Mouse (Mus musculus): ENCODE measurements around the gene Ptpro. TPM values are rescaled to one million over a fixed set of nuclear protein-coding genes. Genes with fewer than 3 reads are reported as not detected.

Ptpro gene
- polyA plus RNA-seq, 1 experiment, result 8.9 TPM

GRCm38 (mm10) chr6:137286376-137286775, 34.3 kb downstream of the Ptpro start:
- Histone ChIP-seq H3K4me1 (ENCODE audit: control insufficient read depth, insufficient read depth, low read length) (no peaks in the 10 kb centered on the region; the same call in 1 of the 2 replicates), H3K4me3 (ENCODE audit: insufficient read depth, low read length) (no peak overlapping the region), H3K27ac (ENCODE audit: insufficient read depth, low read length) (no peak overlapping the region)
- TF ChIP-seq CTCF (IDR thresholded peaks at IDR 0.05; ENCODE audit: extremely low read depth, insufficient read depth, low read length) (no peak), POLR2A (IDR thresholded peaks at IDR 0.05; ENCODE audit: extremely low read depth, insufficient read depth, low read length) (no peak)

GRCm38 (mm10) chr6:137287788-137288187, 35.7 kb downstream of the Ptpro start:
- Histone ChIP-seq H3K4me3 (ENCODE audit: insufficient read depth, low read length) (no peak overlapping the region), H3K27ac (ENCODE audit: insufficient read depth, low read length) (no peak overlapping the region)
- TF ChIP-seq POLR2A (IDR thresholded peaks at IDR 0.05; ENCODE audit: extremely low read depth, insufficient read depth, low read length) (no peak), CTCF (IDR thresholded peaks at IDR 0.05; ENCODE audit: extremely low read depth, insufficient read depth, low read length) (no peak)

GRCm38 (mm10) chr6:137288264-137288663, 36.1 kb downstream of the Ptpro start:
- TF ChIP-seq POLR2A (IDR thresholded peaks at IDR 0.05; ENCODE audit: extremely low read depth, insufficient read depth, low read length) (no peak), CTCF (IDR thresholded peaks at IDR 0.05; ENCODE audit: extremely low read depth, insufficient read depth, low read length) (no peak)

More at GRCm38 (mm10) chr6:137287788-137288187, 35.7 kb downstream of the Ptpro start:
- H3K4me1 ChIP-seq (ENCODE audit: control insufficient read depth, insufficient read depth, low read length), result no peaks in the 10 kb centered on the region

GRCm38 (mm10) chr6:137292421-137292820, 40.3 kb downstream of the Ptpro start:
- TF ChIP-seq POLR2A (IDR thresholded peaks at IDR 0.05; ENCODE audit: extremely low read depth, insufficient read depth, low read length) (no peak), CTCF (IDR thresholded peaks at IDR 0.05; ENCODE audit: extremely low read depth, insufficient read depth, low read length) (no peak)
- no peaks in the 10 kb centered on the region for H3K4me1 ChIP-seq (ENCODE audit: control insufficient read depth, insufficient read depth, low read length)
- no peak overlapping the region for H3K4me3 ChIP-seq (ENCODE audit: insufficient read depth, low read length)

More at GRCm38 (mm10) chr6:137288264-137288663, 36.1 kb downstream of the Ptpro start:
- Histone ChIP-seq H3K27ac (ENCODE audit: insufficient read depth, low read length) (no peak overlapping the region), H3K4me3 (ENCODE audit: insufficient read depth, low read length) (no peak overlapping the region), H3K4me1 (ENCODE audit: control insufficient read depth, insufficient read depth, low read length) (no peaks in the 10 kb centered on the region)

GRCm38 (mm10) chr6:137294973-137295820, 43.1 kb downstream of the Ptpro start:
- no peaks in the 10 kb centered on the region for H3K4me1 ChIP-seq (ENCODE audit: control insufficient read depth, insufficient read depth, low read length)
- H3K4me3 ChIP-seq (ENCODE audit: insufficient read depth, low read length), result no peak overlapping the region
- TF ChIP-seq CTCF (IDR thresholded peaks at IDR 0.05; ENCODE audit: extremely low read depth, insufficient read depth, low read length), result no peak
- TF ChIP-seq POLR2A (IDR thresholded peaks at IDR 0.05; ENCODE audit: extremely low read depth, insufficient read depth, low read length), result no peak
- H3K27ac ChIP-seq (ENCODE audit: insufficient read depth, low read length), result no peak overlapping the region

More at GRCm38 (mm10) chr6:137292421-137292820, 40.3 kb downstream of the Ptpro start:
- H3K27ac ChIP-seq (ENCODE audit: insufficient read depth, low read length), result no peak overlapping the region

- TF ChIP-seq CTCF (IDR thresholded peaks at IDR 0.05; ENCODE audit: extremely low read depth, insufficient read depth, low read length) (no peak), POLR2A (IDR thresholded peaks at IDR 0.05; ENCODE audit: extremely low read depth, insufficient read depth, low read length) (no peak)
- Histone ChIP-seq H3K4me1 (ENCODE audit: control insufficient read depth, insufficient read depth, low read length) (no peaks in the 10 kb centered on the region), H3K27ac (ENCODE audit: insufficient read depth, low read length) (no peak overlapping the region), H3K4me3 (ENCODE audit: insufficient read depth, low read length) (no peak overlapping the region)
Observed at GRCm38 (mm10) chr6:137302561-137302960, 50.4 kb downstream of the Ptpro start.

GRCm38 (mm10) chr6:137303824-137304223, 51.7 kb downstream of the Ptpro start:
- no peak for TF ChIP-seq CTCF (IDR thresholded peaks at IDR 0.05; ENCODE audit: extremely low read depth, insufficient read depth, low read length)
- no peak for TF ChIP-seq POLR2A (IDR thresholded peaks at IDR 0.05; ENCODE audit: extremely low read depth, insufficient read depth, low read length)
- no peak overlapping the region for H3K27ac ChIP-seq (ENCODE audit: insufficient read depth, low read length)
- H3K4me1 ChIP-seq (ENCODE audit: control insufficient read depth, insufficient read depth, low read length), result no peaks in the 10 kb centered on the region
- H3K4me3 ChIP-seq (ENCODE audit: insufficient read depth, low read length), result no peak overlapping the region

GRCm38 (mm10) chr6:137315265-137315664, 63.1 kb downstream of the Ptpro start:
- Histone ChIP-seq H3K27ac (ENCODE audit: insufficient read depth, low read length) (no peak overlapping the region), H3K4me3 (ENCODE audit: insufficient read depth, low read length) (no peak overlapping the region), H3K4me1 (ENCODE audit: control insufficient read depth, insufficient read depth, low read length) (peaks cover 2% of the 10 kb centered on the region)
- TF ChIP-seq CTCF (IDR thresholded peaks at IDR 0.05; ENCODE audit: extremely low read depth, insufficient read depth, low read length) (no peak), POLR2A (IDR thresholded peaks at IDR 0.05; ENCODE audit: extremely low read depth, insufficient read depth, low read length) (no peak)

GRCm38 (mm10) chr6:137316358-137316757, 64.2 kb downstream of the Ptpro start:
- no peak overlapping the region for H3K27ac ChIP-seq (ENCODE audit: insufficient read depth, low read length)
- peaks cover 2% of the 10 kb centered on the region for H3K4me1 ChIP-seq (ENCODE audit: control insufficient read depth, insufficient read depth, low read length)
- no peak for TF ChIP-seq POLR2A (IDR thresholded peaks at IDR 0.05; ENCODE audit: extremely low read depth, insufficient read depth, low read length)
- TF ChIP-seq CTCF (IDR thresholded peaks at IDR 0.05; ENCODE audit: extremely low read depth, insufficient read depth, low read length), result no peak
- no peak overlapping the region for H3K4me3 ChIP-seq (ENCODE audit: insufficient read depth, low read length)

- no peak overlapping the region for H3K27ac ChIP-seq (ENCODE audit: insufficient read depth, low read length)
- no peak for TF ChIP-seq POLR2A (IDR thresholded peaks at IDR 0.05; ENCODE audit: extremely low read depth, insufficient read depth, low read length)
- no peak for TF ChIP-seq CTCF (IDR thresholded peaks at IDR 0.05; ENCODE audit: extremely low read depth, insufficient read depth, low read length)
Observed at GRCm38 (mm10) chr6:137317509-137317908, 65.4 kb downstream of the Ptpro start.

More at GRCm38 (mm10) chr6:137317509-137317908, 65.4 kb downstream of the Ptpro start:
- H3K4me1 ChIP-seq (ENCODE audit: control insufficient read depth, insufficient read depth, low read length), result peaks cover 2% of the 10 kb centered on the region
- no peak overlapping the region for H3K4me3 ChIP-seq (ENCODE audit: insufficient read depth, low read length)

Measured in cortical plate, adult 2 months (tissue).